Mouse (Mus musculus): Measurements from ENCODE around the gene Selplg.

DNA sequence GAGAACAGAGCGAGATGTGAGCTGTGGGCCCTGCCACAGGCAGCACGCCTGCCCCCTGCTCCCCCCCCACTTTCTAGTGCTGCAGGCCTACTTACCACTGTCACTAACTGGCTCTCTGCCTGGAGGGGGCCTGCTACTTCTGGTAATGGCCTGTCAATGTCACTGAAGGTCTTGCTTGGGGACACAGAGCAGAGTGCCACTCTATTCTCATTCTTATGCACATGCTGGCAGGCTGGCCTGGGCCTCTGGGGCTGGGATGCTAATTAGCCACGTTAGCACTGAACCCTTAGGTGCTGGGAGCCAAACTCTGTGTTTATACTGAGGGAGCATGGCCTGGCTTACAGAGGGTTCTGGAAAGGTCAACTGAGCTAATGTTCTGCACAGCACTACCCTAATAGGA, 23.3 kb upstream of the Selplg start:
- no peak for TF ChIP-seq CTCF (IDR thresholded peaks at IDR 0.05; ENCODE audit: extremely low read depth, insufficient read depth, insufficient read length, insufficient replicate concordance)
- TF ChIP-seq POLR2A (IDR thresholded peaks at IDR 0.05; ENCODE audit: low read depth, low read length) = no peak

Measured in spleen, adult 2 months (tissue).